In the genomic region with DNA sequence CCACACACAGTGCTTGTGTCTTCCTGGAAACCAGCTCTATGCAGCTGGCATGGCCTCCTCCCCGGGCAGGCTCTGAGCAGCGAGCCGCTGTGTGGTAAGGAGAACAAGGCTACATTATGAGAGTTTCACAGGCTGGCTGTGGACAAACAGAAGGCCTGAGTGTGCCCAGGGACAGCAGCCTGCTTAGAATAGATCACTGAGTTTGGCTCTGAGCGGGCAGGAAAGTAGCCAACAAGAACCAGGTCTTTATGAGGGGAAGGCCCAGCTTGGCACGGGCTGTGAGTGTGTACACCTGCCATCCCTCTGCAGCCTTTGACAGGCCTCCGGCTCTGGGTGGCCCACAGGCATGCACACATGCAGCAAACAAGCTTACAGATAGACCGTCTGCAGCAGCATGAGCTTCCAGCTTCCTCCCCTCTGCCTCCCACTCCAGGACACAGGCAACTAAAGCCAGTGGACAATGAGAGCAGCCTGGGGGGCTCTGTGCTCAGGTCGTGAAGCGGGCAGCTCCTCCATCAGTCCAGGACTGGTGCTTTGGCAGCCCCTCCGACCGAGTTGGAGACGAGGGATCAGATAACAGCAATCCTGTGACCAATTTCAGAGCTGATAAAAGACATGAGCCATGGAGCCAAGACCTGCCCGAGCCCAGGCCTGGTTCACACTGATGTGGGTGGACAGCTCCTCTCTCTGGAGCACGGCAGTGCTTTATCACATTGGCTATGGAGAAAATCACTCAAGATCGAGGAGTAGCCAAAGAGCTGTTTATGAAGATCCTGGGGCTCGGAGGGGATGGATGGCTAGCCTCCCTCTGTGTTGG, we compare ENCODE assay signal across 8 mouse cellular contexts. TPM values are rescaled to one million over a fixed set of nuclear protein-coding genes. Genes with fewer than 3 reads are reported as not detected.
DNase-seq lines count a peak whose midpoint lies in the region; ATAC-seq and TF ChIP-seq lines count a peak whose summit lies in the region.

No protein-coding gene starts in this region.

- peak; percentile 29 for TF ChIP-seq CTCF in liver, adult 2 months (IDR thresholded peaks at IDR 0.05; ENCODE audit: low read depth, low read length)
- no peak for TF ChIP-seq CTCF in liver, postnatal 0 days (IDR thresholded peaks at IDR 0.05; ENCODE audit: low read depth)

- H3K36me3 ChIP-seq in liver, adult 2 months (ENCODE audit: control insufficient read depth, insufficient read depth, low read length): no peaks in the 10 kb centered on the region
- H3K36me3 ChIP-seq in liver, postnatal 0 days (replicated peaks; ENCODE audit: insufficient read depth, low read length): no peaks in the 10 kb centered on the region
- H3K36me3 ChIP-seq in embryonic facial prominence, embryonic 13.5 days: no peaks in the 10 kb centered on the region
- no peaks in the 10 kb centered on the region for H3K36me3 ChIP-seq in neural tube, embryonic 14.5 days (ENCODE audit: control insufficient read depth, insufficient read depth, low read length)

- peaks cover 15% of the 10 kb centered on the region for H3K4me1 ChIP-seq in liver, adult 2 months (ENCODE audit: control insufficient read depth, insufficient read depth, low read length)
- H3K4me1 ChIP-seq in liver, postnatal 0 days (ENCODE audit: insufficient read depth): peaks cover 26% of the 10 kb centered on the region
- no peaks in the 10 kb centered on the region for H3K4me1 ChIP-seq in embryonic facial prominence, embryonic 13.5 days
- no peaks in the 10 kb centered on the region for H3K4me1 ChIP-seq in neural tube, embryonic 14.5 days (ENCODE audit: control insufficient read depth, insufficient read depth, low read length)

- peak; percentile 73 for DNase-seq in liver, adult 2 months (ENCODE audit: extremely low read depth, low read depth, low spot score)
- DNase-seq in liver, postnatal 0 days: no peak
- DNase-seq in layer of hippocampus, adult 8-10 months (ENCODE audit: low spot score in 2 of 2): peak; percentile 74 to 89
- no peak for DNase-seq in ovary, adult 18-20 months (ENCODE audit: low spot score)
- no peak for DNase-seq in spleen, postnatal 10 days (ENCODE audit: low spot score in 2 of 2)
- DNase-seq in spleen, adult 18-20 months: no peak

- TF ChIP-seq POLR2A in liver, adult 2 months (IDR thresholded peaks at IDR 0.05; ENCODE audit: extremely low read depth, insufficient read depth, low read length): no peak

- no peaks in the 10 kb centered on the region for H3K27me3 ChIP-seq in liver, adult 2 months (ENCODE audit: control insufficient read depth, insufficient read depth, low read length)
- no peaks in the 10 kb centered on the region for H3K27me3 ChIP-seq in liver, postnatal 0 days (ENCODE audit: insufficient read depth, low read length)
- no peaks in the 10 kb centered on the region; the same call in 1 of the 2 replicates for H3K27me3 ChIP-seq in embryonic facial prominence, embryonic 13.5 days
- H3K27me3 ChIP-seq in neural tube, embryonic 14.5 days (ENCODE audit: control insufficient read depth, insufficient read depth, low read length): no peaks in the 10 kb centered on the region

- H3K9me3 ChIP-seq in liver, postnatal 0 days (ENCODE audit: low read length): no peaks in the 10 kb centered on the region
- no peaks in the 10 kb centered on the region for H3K9me3 ChIP-seq in embryonic facial prominence, embryonic 13.5 days
- H3K9me3 ChIP-seq in neural tube, embryonic 14.5 days (ENCODE audit: control insufficient read depth, low read length): no peaks in the 10 kb centered on the region

- peak overlapping the region; percentile 9; the same call in 1 of the 2 replicates for H3K27ac ChIP-seq in liver, adult 2 months (replicated peaks; ENCODE audit: insufficient read depth, low read depth, low read length)
- no peak overlapping the region for H3K27ac ChIP-seq in liver, postnatal 0 days (ENCODE audit: low read depth)
- H3K27ac ChIP-seq in embryonic facial prominence, embryonic 13.5 days: no peak overlapping the region
- no peak overlapping the region; the same call in 1 of the 2 replicates for H3K27ac ChIP-seq in neural tube, embryonic 14.5 days (ENCODE audit: low read depth, low read length)

- TF ChIP-seq EP300 in liver, postnatal 0 days (IDR thresholded peaks at IDR 0.05; ENCODE audit: low read depth): no peak

- no peak for ATAC-seq in liver, postnatal 0 days
- ATAC-seq in embryonic facial prominence, embryonic 13.5 days (ENCODE audit: insufficient number of reproducible peaks, insufficient read depth, low FRiP score, low TSS enrichment, low read depth): no peak
- peak; percentile 65 for ATAC-seq in neural tube, embryonic 14.5 days (ENCODE audit: low read depth)

- no peak overlapping the region for H3K4me3 ChIP-seq in liver, adult 2 months (ENCODE audit: insufficient read depth, low read depth, low read length)
- H3K4me3 ChIP-seq in liver, postnatal 0 days (ENCODE audit: low read depth, low read length): no peak overlapping the region
- H3K4me3 ChIP-seq in embryonic facial prominence, embryonic 13.5 days: no peak overlapping the region
- H3K4me3 ChIP-seq in neural tube, embryonic 14.5 days (ENCODE audit: low read depth, low read length): no peak overlapping the region

- no peak overlapping the region for H3K4me2 ChIP-seq in liver, postnatal 0 days (ENCODE audit: low read depth, low read length)
- no peak overlapping the region for H3K4me2 ChIP-seq in embryonic facial prominence, embryonic 13.5 days
- H3K4me2 ChIP-seq in neural tube, embryonic 14.5 days (ENCODE audit: low read depth, low read length): no peak overlapping the region

- H3K9ac ChIP-seq in liver, adult 2 months (ENCODE audit: low read depth, low read length): peak overlapping the region; percentile 4; the same call in 1 of the 2 replicates
- no peak overlapping the region for H3K9ac ChIP-seq in liver, postnatal 0 days (replicated peaks)
- H3K9ac ChIP-seq in embryonic facial prominence, embryonic 13.5 days: 0 out of 2 replicates have a peak overlapping the region, but pooled peaks have one; percentile 27
- H3K9ac ChIP-seq in neural tube, embryonic 14.5 days (replicated peaks; ENCODE audit: low read depth, low read length): no peak overlapping the region

- no peaks in the 10 kb centered on the region for H3K79me2 ChIP-seq in liver, adult 2 months (ENCODE audit: control insufficient read depth, insufficient read depth, low read length)

- WGBS in liver, adult 2 months: 46% methylated on average over 16 of the region's 16 CpGs
- WGBS in liver, postnatal 0 days (ENCODE audit: insufficient replicate concordance): 71% methylated on average over 16 of the region's 16 CpGs
- 46% methylated on average over 16 of the region's 16 CpGs for WGBS in embryonic facial prominence, embryonic 13.5 days
- 71% methylated on average over 16 of the region's 16 CpGs for WGBS in neural tube, embryonic 14.5 days

RNA-seq across cellular contexts. Expression of a gene that starts 9.4 kb away (rescaled TPM):
- total RNA-seq in liver, adult 2 months (2014; rRNA removed): 12.9 and 15.7 TPM in 2 replicates
- 16.5 and 19.4 TPM in 2 replicates for polyA plus RNA-seq in liver, adult 2 months (2012; rRNA removed)
- polyA plus RNA-seq in liver, postnatal 0 days (2015; fragmentation: Nextera tagmentation; extraction: Ambion mirVana): 14.6 and 17.9 TPM in 2 replicates
- polyA plus RNA-seq in embryonic facial prominence, embryonic 13.5 days (2015; fragmentation: Nextera tagmentation; extraction: Ambion mirVana): 28.3 and 29.6 TPM in 2 replicates
- 10 to 100 TPM; 14.4 to 21.4 (median 18.5) TPM for total RNA-seq in layer of hippocampus, adult 8-10 months (2022)
- polyA plus RNA-seq in neural tube, embryonic 14.5 days (2014; fragmentation: Nextera tagmentation; extraction: Ambion mirVana): 26.6 and 27.0 TPM in 2 replicates

RNA-seq across cellular contexts. Expression of a gene that starts 43.2 kb away (rescaled TPM):
- total RNA-seq in liver, adult 2 months (2014; rRNA removed): 26.6 and 31.5 TPM in 2 replicates
- polyA plus RNA-seq in liver, adult 2 months (2012; rRNA removed): 11.5 and 12.7 TPM in 2 replicates
- polyA plus RNA-seq in liver, postnatal 0 days (2015; fragmentation: Nextera tagmentation; extraction: Ambion mirVana): 15.9 and 18.5 TPM in 2 replicates
- polyA plus RNA-seq in embryonic facial prominence, embryonic 13.5 days (2015; fragmentation: Nextera tagmentation; extraction: Ambion mirVana): 20.0 and 20.2 TPM in 2 replicates
- total RNA-seq in layer of hippocampus, adult 8-10 months (2022): 100 to 1,000 TPM in 1 of 4 experiments, 10 to 100 TPM in 3; 92.0 to 121 (median 95.2) TPM
- 46.8 and 50.7 TPM in 2 replicates for polyA plus RNA-seq in neural tube, embryonic 14.5 days (2014; fragmentation: Nextera tagmentation; extraction: Ambion mirVana)

RNA-seq across cellular contexts. Expression of a gene that starts 57.6 kb away (rescaled TPM):
- total RNA-seq in liver, adult 2 months (2014; rRNA removed): 154 and 173 TPM in 2 replicates
- polyA plus RNA-seq in liver, adult 2 months (2012; rRNA removed): 72.2 and 93.9 TPM in 2 replicates
- 153 and 164 TPM in 2 replicates for polyA plus RNA-seq in liver, postnatal 0 days (2015; fragmentation: Nextera tagmentation; extraction: Ambion mirVana)
- 587 and 590 TPM in 2 replicates for polyA plus RNA-seq in embryonic facial prominence, embryonic 13.5 days (2015; fragmentation: Nextera tagmentation; extraction: Ambion mirVana)
- total RNA-seq in layer of hippocampus, adult 8-10 months (2022): 100 to 1,000 TPM; 515 to 533 (median 521) TPM
- polyA plus RNA-seq in neural tube, embryonic 14.5 days (2014; fragmentation: Nextera tagmentation; extraction: Ambion mirVana): 310 and 339 TPM in 2 replicates

Comparison
In these comparisons a context has a peak if more than half of its experiments do, and no peak if none do; other contexts are left out.
1. DNase-seq: peak in liver, adult 2 months (single experiment) and layer of hippocampus, adult 8-10 months (2 of 2); none in liver, postnatal 0 days (single experiment), ovary, adult 18-20 months (single experiment), spleen, postnatal 10 days (0 of 2) and spleen, adult 18-20 months (0 of 2).
2. H3K9ac ChIP-seq: peak in liver, adult 2 months (single experiment) and embryonic facial prominence, embryonic 13.5 days (single experiment); none in liver, postnatal 0 days (single experiment) and neural tube, embryonic 14.5 days (single experiment).